Mouse (Mus musculus): Measurements from ENCODE around the gene Zfand2b.
A peak's percentile ranks its signal among the peaks of the same experiment; 100 is the strongest.

The Zfand2b gene

GRCm38 (mm10) chr1:75160256-75160617, 8.2 kb upstream of the Zfand2b start:
- no peak for DNase-seq (ENCODE audit: low spot score)

DNA sequence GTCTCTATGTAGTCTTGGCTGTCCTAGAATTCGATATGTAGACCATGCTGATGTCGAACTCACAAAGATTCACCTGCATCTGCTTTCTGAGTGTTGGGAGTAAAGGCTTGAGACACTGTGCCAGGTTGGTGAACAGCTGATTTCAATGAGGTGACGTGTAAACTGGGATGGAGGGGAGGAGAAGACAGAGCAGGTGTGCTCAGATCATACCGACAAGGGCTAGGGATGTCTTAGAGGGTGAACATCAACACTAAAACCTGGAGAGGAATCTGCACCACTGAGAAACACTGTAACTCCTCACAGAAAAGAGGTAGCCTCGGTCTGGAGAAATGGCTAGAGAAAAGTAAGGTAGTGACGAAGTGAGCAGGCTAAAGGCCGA, 364 bp upstream of the Zfand2b start:
- DNase-seq (ENCODE audit: low spot score): no peak

GRCm38 (mm10) chr1:75179334-75180104, 11.1 kb downstream of the Zfand2b start:
- DNase-seq (ENCODE audit: low spot score): peak; percentile 14

GRCm38 (mm10) chr1:75180105-75180590, 11.7 kb downstream of the Zfand2b start, which contains the start of gene Abcb6:
Gene Abcb6, minus strand, starts transcription at chr1:75180392.
- DNase-seq (ENCODE audit: low spot score): peak; percentile 86

- no peak for DNase-seq (ENCODE audit: low spot score)
Measured at GRCm38 (mm10) chr1:75180741-75181140, 12.3 kb downstream of the Zfand2b start.

DNA sequence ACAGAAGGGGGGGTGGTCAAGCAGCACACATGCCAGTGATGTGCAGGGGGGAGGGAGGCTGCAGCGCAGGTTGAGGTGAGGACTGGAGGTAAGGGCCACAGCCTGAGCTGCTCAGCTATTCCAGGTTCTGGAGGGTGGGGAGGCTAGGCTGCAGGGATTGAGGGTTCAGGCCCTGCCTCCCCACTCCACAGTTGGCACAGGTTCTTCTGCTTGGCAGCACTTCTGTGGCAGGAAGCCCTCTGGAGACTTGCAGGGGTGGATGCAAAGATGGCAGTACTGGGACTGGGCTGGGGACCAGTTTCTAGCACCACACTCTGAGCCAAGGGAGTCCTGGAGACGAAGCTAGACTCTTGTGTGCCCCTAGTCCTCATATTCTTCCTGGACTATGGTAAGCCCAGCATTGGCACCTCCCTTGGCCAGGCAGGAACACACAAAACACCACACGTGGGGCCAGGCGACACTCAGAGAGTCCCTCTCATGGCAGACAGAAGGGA, 13.0 kb downstream of the Zfand2b start:
- DNase-seq (ENCODE audit: low spot score): no peak

DNA sequence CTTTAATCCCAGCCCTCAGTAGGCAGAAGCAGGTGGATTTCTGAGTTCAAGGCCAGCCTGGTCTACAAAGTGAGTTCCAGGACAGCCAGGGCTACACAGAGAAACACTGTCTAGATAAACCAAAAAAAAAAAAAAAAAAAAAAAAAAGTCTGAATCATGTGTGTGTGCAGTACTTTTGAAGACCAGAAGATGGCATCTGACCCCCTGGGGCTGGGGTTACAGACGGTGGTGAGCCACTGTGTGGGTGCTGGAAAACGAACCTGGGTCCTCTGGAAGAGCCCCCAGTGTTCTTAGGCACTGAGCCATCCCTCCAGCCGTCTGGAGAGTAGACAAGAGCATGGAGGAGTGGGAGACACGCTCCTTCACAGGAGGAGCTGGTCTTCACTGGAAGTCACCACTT, 13.7 kb downstream of the Zfand2b start:
- DNase-seq (ENCODE audit: low spot score): no peak

DNA sequence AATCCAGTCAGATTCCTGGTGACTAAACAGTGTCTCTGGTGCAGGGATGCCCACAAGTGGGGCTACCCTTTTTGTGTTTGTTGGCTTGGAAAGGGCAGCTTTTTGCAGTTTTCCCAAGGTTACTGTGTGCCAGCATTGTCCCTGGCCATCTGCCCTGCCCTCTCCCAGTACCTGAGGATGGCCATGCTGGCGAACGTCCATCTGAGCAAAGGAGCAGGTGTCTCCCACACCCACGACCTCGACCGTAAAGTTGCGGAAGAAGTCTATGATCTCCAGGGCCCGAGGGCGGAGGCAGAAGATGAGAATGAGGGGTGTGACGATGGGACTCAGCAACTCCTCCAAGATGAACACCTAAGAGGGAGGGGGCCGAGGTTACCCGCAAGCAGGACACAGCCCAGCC, 17.0 kb downstream of the Zfand2b start:
- no peak for DNase-seq (ENCODE audit: low spot score)

DNA sequence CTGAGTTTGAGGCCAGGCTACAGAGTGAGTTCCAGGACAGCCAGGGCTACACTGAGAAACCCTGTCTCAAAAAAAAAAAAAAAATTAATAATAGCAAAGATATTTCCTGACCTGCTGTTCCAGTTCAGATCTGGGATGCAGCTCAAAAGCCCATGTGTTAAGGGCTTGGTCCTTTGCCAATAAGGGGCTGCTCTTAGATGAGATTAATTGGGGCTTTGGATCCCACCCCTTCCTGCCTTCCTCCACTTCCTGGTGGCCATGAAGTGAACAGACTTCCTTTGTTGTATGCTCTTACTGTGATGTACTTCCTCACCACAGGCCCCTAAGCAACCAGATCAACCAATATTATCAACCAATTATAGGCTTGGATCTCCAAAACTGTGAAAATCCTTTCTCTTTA, 18.7 kb downstream of the Zfand2b start:
- no peak for DNase-seq (ENCODE audit: low spot score)

DNA sequence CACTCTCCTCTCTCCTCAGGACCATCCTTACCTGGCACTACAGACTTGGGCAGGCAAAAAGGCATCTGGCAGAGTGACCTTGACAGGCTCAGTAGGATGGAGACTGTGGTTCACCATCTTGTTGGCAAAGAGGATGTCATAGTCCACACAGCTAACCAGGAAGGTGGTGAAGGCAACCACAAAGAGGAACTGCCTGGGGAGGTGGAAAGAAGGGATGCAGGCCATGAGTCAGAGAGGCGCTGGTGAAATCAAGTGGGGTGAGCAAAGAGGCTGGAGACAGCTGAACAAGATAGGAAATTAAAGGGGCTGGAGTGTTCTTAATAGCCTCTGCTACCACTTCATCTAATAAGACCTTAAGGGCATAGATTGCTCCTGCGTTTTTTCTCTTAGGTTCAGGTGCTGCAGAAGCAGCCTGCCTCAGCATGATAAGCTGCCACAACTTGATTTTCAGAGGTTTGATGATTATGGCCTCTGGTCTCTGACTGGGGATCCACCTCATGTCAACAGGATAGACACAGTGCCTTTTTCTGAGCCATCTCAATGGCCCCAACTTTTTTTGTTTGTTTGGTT, 19.6 kb downstream of the Zfand2b start:
- DNase-seq (ENCODE audit: low spot score): no peak

DNA sequence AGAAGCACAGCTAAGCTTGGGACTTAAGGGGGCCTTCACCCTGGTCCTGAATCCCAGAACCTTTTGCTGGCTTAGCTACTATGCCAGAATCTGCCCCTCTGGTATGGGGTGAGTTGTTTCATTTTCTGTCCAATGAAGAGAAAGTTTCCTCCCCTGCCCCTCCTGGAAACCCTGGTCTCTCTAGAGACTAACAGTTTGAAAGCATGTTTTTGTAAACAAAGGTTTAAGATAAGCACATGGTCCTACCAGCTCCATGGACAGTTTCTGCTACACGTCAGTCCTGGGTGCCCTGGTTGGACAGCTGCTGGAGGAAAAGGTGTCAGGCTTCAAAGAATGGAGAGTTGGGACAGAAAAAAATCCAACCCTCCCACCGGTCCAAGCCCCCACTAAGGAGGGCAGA, 22.1 kb downstream of the Zfand2b start:
- DNase-seq (ENCODE audit: low spot score): no peak

- no peak for DNase-seq (ENCODE audit: low spot score)
Measured at GRCm38 (mm10) chr1:75191258-75191621, 22.8 kb downstream of the Zfand2b start.

DNA sequence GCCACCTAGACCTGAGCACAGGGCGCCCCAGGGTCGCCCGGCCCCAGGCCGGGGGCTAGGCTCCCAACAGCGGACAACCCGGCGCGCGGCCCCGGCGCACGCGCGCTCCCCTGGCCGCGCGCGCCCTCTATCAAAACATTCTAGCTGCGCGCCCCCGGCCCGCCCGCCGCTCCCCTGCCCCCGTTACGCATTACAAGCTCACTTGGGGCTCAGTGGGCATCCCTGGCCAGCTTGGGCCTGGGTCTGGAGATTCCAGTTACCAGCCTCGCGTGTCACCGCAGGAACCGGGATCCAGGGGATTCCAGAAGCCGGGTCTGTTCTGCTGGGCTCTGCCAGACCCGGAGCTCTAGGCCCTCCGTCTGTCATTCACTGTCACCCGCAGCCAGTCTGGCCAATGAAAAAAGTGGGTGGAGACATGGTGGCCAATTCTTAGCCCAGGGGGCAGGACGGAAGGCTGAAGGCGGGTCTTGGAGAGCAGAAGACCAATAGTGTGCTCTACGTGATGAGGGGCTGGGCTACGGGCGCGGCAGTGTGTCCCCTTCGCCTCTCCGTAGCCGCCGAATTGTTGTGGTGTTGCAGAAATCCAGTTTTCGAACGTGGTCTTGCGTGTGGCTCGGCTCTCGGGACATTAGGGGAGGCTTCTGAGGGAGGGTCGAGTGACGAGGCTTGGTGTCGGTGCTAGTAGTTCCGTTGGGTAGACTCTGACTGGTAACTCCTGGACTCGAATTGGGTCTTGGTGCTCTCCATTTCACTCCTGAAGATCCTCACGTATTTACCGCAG, 23.4 kb downstream of the Zfand2b start, which contains the start of the genes Ankzf1 and Atg9a:
TSS of gene Ankzf1 (plus strand) at position 530 of the 781 bp plus-strand sequence.
TSS of gene Atg9a (minus strand) at position 575 of the 781 bp plus-strand sequence.
- DNase-seq (ENCODE audit: low spot score): peak; percentile 95

DNA sequence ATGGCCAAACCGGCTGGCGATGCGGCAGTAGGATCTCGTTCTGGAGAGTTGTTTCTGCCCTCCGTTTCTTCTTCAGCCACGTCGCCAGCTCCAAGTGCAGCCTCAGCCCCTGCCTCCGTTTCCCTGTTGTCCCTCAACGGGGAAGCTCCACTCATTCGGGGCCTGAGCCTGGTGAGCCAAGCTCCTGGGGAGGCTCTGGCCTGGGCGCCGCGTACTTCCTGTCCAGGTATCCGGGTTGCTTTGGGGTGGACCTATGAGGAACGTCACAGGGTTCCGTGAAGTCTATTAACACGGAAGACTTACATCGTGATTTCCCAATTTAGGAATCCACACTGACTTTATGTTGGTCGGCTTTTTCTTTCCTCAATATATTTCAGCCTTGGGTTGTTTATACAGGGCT, 24.0 kb downstream of the Zfand2b start:
- peak; percentile 65 for DNase-seq (ENCODE audit: low spot score)

- no peak for DNase-seq (ENCODE audit: low spot score)
Measured at GRCm38 (mm10) chr1:75201236-75201635, 32.8 kb downstream of the Zfand2b start.

GRCm38 (mm10) chr1:75208967-75209678, 40.7 kb downstream of the Zfand2b start:
- DNase-seq (ENCODE audit: low spot score): peak; percentile 49

- DNase-seq (ENCODE audit: low spot score): peak; percentile 97
Measured at GRCm38 (mm10) chr1:75210136-75211087, 42.0 kb downstream of the Zfand2b start, which contains the start of the genes Glb1l and Stk16. Gene Glb1l, minus strand, starts transcription at chr1:75210813. Gene Stk16, plus strand, starts transcription at chr1:75210838.

DNA sequence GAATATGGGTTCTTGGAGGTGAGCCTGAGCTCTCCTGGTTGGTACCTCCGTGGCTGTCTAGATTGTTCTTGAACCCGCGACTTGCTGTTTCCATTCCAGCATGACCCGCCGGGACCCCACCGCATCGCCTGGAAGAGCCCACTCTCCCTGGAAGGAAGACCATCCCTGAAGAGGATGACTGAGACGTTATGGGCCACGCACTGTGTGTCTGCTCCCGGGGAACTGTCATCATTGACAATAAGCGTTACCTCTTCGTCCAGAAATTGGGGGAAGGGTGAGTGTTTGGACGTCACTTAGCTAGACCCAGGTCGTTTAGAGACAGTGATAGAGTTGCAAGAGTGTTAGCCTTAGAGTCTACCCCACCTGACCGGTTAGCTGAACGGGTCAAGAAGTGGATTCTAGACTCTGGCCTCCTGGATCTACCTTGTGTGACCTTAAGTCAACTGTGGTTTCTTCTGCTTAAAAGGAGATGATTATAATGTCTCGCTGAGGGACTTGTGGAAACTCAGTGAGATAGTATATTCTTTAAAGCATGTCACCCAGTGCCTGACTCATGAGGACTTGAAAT, 42.8 kb downstream of the Zfand2b start:
- no peak for DNase-seq (ENCODE audit: low spot score)

GRCm38 (mm10) chr1:75212542-75212941, 44.1 kb downstream of the Zfand2b start:
- no peak for DNase-seq (ENCODE audit: low spot score)

DNA sequence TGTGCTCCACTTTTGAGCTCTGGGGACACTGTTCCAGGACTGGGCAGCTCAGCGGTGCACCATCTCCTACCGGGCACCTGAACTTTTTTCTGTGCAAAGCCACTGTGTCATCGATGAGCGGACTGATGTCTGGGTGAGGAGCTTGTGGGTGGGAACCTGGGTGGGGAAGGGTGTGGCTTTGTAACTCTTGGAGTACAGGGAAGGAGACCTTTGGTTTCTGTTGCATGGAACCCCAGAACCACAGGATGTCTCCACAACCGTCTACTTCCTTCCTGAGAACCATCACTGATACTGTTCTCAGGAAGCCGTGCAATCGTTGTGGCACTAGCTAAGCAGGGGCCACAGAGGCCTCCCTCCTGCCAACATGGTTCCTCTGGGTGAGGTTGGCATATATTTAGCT, 44.6 kb downstream of the Zfand2b start:
- DNase-seq (ENCODE audit: low spot score): no peak
